Mouse (Mus musculus) hindlimb bud, embryonic 11.5 days (tissue): ENCODE measurements around the gene Itprip.

Source experiments
- DNase-seq: peaks from one replicate; pipeline ENCODE4 v3.0.0-alpha.2; 2012; ENCODE audit warnings: low read depth, low spot score; ENCODE audit errors: extremely low spot score

The Itprip gene

DNA sequence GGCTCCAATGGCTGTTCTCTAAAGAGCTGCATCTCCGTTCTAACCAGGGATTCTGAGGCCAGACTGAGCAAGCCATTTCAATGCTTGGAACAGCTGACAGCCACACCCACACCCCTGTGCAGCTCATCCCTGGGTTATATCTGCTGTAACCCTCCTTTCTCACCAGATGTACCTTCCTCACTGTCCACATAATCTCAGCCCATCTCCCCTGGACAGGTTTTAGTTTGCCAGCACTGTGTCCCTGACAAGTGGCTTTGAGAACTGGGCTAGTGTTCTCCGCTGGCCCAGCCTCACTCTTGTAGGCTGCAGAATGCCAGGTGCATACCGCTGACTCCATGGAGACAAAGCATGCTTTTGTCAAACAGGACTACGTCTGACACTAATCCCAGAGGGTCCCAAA is 1.7 kb downstream of the Itprip start:
- DNase-seq: no peak

DNA sequence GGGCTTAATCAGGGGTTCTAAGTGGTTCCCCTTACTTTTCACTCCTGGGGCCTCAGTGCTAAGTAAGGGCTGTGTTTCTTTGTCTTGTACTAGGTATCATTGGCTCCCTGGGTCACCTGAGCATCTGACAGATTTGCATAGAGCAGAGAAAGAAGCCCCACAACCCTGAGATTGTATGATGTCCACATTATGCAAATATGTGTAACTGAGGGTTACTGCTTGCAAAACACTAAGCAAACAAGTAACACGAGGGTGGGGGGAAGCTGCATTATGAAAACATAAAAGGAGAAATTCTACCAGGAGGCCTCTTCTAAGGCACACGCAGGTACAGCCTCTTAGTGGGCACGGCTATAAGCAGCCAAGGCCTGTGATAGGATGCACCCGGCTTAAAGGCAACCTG is 3.8 kb downstream of the Itprip start:
- DNase-seq: no peak

GRCm38 (mm10) chr19:47914191-47914590 is 4.9 kb downstream of the Itprip start:
- DNase-seq: no peak

DNA sequence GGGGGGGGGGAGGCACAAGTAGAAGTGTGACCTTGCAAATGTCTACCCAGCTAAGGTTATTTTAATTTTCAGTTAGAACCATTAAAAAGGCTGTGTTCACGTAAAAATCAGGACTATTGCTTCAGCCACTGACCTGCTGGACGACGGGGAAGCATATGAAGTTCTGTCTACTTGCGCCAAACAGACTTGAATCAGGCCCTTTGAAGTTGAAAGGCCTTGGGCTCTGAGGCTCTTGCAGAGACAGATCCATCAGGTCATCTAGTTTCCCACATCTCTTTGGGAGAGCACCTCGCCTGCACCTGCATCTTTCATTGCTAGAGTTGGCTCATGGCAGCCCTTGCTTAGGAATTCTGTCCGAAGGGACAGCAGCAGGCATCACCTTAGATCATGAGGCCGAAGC is 5.8 kb downstream of the Itprip start:
- DNase-seq: no peak

- no peak for DNase-seq
Observed at GRCm38 (mm10) chr19:47910751-47911150, 8.3 kb downstream of the Itprip start.

- DNase-seq: no peak
Observed at GRCm38 (mm10) chr19:47910117-47910618, 8.9 kb downstream of the Itprip start.

- no peak for DNase-seq
Observed at GRCm38 (mm10) chr19:47909387-47910116, 9.5 kb downstream of the Itprip start.

DNA sequence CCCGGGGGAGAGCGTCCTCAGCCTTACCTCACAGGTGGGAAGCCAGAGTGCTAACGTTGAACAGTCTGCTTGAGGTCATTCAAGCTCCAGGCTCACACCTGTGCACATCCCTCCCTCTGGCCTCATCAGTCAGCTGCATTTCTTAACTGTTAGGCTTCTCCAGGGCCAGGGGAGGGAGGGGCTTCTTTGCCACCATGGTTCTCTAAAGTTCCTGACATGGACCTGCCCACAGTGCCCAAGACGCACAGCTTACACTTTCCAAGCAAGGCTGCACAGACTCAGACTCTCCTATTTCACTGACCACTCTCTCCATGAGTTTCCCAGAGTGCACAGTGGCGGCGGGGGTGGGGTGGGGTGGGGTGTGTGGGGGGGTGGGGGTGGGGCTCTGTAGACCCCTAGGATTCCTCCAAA is 10.1 kb downstream of the Itprip start:
- DNase-seq: no peak

DNA sequence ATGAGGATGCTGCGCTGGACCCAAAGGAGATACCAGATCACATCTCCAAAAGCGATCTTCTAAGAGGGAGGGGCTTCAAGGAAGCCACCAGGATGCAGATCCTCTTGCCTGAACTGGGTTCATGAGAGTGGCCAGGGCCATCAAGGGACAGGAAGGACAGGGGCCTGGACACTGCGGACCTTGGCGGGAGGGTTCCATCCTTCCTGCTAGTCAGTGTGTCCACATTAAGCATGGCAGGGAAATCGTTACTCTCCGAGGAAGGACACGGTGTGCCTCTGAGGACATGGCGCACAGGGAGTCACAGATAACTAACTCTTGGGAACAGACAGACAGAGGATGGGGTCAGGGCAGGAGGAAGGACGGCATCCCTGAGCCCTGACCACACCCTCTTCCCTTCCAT is 11.5 kb downstream of the Itprip start:
- DNase-seq: no peak

DNA sequence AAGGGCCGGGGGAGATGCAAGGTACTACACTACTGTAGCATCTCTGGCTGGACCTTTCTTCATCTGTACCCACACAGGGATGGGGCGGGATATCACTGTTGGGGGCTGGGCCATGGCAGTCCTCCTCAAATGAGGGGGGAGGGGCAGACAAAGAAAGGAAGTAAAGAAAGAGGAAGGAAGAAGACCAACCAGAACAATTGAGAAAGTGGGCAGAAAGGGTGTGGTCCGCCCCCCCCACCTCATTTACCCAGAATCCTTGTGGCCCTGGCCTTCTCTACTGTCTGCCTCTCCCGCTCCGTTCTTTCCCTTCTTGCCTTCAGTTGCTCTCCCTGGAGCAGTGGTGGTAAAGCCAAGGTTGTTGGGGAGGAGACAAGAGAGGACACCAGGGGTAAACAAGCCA is 13.5 kb downstream of the Itprip start:
- DNase-seq: no peak

DNA sequence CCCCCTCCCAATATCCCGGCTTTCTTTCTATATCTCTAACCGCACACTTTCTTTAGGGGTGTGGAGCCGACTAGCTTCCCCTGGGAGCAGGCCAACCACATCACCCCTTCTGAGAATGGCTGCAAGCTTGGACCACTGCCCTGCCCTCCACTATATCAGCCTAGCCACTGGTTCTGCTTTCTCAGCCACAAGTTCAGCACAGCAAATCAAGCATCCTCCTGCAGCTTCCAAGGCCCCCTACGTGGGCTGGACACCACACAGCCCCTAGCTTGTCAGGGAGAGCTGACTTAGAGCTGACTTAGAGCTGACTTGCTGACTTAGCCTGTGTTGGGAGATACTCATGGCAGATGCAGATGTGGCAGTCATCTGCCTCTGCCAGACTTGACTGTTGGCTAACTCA is 14.0 kb downstream of the Itprip start:
- DNase-seq: no peak

GRCm38 (mm10) chr19:47903679-47904078 is 15.4 kb downstream of the Itprip start:
- no peak for DNase-seq

- no peak for DNase-seq
Observed at GRCm38 (mm10) chr19:47902316-47903201, 16.5 kb downstream of the Itprip start.

- DNase-seq: no peak
Observed at GRCm38 (mm10) chr19:47900558-47900957, 18.5 kb downstream of the Itprip start.

- no peak for DNase-seq
Observed at GRCm38 (mm10) chr19:47900012-47900411, 19.1 kb downstream of the Itprip start.

- DNase-seq: no peak
Observed at GRCm38 (mm10) chr19:47898472-47899079, 20.5 kb downstream of the Itprip start.

DNA sequence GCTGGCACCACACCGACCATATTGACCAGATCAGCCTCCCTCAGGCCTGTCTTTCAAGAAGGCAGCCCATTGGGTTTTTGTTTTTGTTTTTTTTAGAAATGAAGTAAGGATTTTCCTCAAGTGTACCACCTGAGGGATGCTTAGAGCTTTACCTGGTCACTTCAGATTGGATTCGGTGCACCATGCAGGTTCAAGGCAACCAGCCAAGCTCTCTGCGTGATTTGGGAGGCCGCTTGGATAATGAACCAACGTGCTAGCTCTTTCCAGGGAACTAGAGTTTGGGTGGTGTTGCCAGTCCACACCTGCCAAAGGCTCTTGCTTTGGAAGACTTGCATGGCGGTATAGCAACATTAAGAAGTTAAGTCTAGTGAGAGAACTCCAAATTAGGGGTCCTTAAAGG is 26.0 kb downstream of the Itprip start:
- no peak for DNase-seq

DNA sequence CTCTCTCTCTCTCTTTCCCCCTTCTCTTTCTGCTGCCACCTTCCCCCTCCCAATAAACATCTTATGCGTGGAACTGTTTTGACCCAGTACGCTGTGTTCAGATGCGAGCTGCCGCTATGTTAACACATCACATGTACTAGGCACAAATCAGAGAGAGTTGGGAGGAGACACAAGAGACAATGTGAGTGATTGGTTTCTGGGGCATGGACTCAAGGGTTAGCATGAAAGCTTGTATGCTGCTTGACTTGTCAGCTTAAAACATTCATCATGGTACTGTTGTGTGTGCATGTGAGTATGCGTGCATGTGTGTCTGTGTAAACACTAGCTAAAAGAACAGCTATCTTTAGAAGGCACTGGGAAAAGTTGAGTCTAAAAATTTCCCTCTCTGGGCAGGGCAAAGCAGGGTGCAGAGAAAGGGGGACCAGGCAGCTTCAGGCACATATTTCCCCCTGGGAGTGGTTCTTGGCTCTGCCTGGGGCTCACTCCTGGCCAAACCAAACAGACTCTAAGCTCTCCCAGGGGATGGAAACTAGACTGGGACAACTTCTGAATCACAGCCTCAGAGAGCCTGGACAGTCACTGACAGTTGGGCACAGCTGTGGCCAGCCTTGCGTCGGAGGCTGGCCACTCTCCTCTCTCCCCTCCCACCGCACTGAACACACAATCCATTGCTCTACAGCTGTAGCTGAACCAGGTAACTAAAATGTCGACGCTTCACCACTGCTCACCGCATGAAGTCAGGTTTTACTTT is 27.4 kb downstream of the Itprip start:
- DNase-seq: no peak

GRCm38 (mm10) chr19:47890489-47891130 is 28.5 kb downstream of the Itprip start:
- DNase-seq: no peak

DNA sequence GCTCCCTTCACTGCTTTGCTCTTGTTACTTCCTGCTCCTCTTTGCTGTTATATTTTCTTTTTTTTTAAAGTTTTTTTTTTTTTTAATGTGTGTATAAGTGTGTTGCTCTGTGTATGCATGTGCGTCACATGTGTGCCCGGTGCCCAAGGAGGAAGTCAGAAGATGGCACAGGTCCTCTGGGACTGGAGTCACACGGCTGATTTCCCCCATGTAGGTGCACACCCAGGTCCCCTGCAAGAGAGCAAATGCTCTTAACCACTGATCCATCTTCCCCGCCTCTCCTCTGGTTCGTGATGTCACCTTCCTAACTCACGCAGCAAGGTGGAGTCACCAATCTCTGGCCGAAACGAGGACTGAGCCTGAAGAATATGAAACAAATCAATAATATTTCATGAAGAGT is 31.1 kb downstream of the Itprip start:
- DNase-seq: no peak
